Mouse (Mus musculus) c-Kit-positive CD71-positive TER-119-negative erythroid progenitor cells, embryonic 14.5 days (primary cell): ENCODE data around the gene 4930415O20Rik.

Experiments used
- DNase-seq: peaks from one replicate; pipeline ENCODE4 v3.0.0-alpha.2; 2013; ENCODE audit warnings: low read depth

4930415O20Rik gene

GRCm38 (mm10) chr15:98631493-98631892 lies 60.7 kb downstream of the 4930415O20Rik start:
- peak; percentile 65 for DNase-seq

- DNase-seq: no peak
These were observed 61.4 kb downstream of the 4930415O20Rik start for GRCm38 (mm10) chr15:98632107-98632744.

GRCm38 (mm10) chr15:98632921-98633320 lies 62.1 kb downstream of the 4930415O20Rik start:
- DNase-seq: no peak

- DNase-seq: no peak
These were observed 63.1 kb downstream of the 4930415O20Rik start for GRCm38 (mm10) chr15:98633822-98634470.

GRCm38 (mm10) chr15:98634541-98635081 lies 63.8 kb downstream of the 4930415O20Rik start:
- no peak for DNase-seq

GRCm38 (mm10) chr15:98635291-98635841 lies 64.6 kb downstream of the 4930415O20Rik start:
- DNase-seq: no peak

- no peak for DNase-seq
These were observed 65.7 kb downstream of the 4930415O20Rik start for GRCm38 (mm10) chr15:98636517-98636916.

- no peak for DNase-seq
These were observed 66.4 kb downstream of the 4930415O20Rik start for GRCm38 (mm10) chr15:98637155-98637554.
